Mouse (Mus musculus) heart, postnatal 0 days (tissue): ENCODE measurements around the gene Zdhhc13.

Source experiments
- CTCF ChIP-seq: IDR thresholded peaks from 2 replicates; pipeline ENCODE4 v1.5.1; 2016; ENCODE audit warnings: antibody characterized with exemption, control low read depth, low read depth
- EP300 ChIP-seq: IDR thresholded peaks from 2 replicates; pipeline ENCODE4 v1.6.1; 2016; ENCODE audit warnings: antibody characterized with exemption, low read depth

GRCm38 (mm10) chr7:48851529-48852104 lies 62.8 kb downstream of the Zdhhc13 start:
- no peak for TF ChIP-seq CTCF
- no peak for TF ChIP-seq EP300
